Mouse (Mus musculus): ENCODE results near the gene Fam183b.
"Not testable (repeated sequence)": the region's sequence is repeated elsewhere in the genome, so short reads cannot be mapped to it uniquely, and the experiment has no call there.

The Fam183b gene

DNA sequence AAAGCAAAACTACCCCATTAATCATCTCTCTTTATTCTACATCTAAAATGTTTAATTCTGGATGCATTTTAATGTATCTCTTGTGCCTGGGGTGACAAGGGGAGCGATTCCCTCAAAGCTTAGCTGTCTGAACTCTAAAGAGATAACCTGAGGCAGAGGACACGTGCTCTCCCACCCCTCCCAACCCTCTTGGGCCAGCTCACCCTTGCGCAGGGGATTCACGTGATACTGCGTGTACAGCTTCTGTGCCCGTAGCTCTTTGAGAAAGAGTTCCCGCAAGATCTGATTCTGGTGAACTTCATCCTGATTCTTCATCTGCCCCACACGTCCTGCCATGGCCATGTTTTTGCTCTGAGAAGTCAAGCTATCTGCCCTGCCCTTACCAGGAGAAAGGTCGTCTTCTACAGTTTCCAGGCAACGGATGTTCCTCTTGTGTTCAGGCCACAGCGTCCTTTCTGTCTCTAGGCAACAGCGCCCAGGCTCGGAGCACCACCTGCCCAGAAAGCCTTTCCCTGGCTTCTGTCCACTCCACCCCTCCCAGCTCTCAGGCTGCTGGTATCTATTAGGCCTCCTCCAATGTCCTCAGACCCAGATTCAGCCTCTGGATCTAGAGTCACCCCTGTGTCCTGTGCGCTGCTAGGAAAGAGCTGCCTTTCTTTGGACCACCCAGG lies at the start of gene Fam183b:
Gene Fam183b, minus strand, starts transcription at position 403 of the 671 bp plus-strand sequence.
- DNase-seq (ENCODE audit: low spot score in 2 of 2) = no peak

GRCm38 (mm10) chr11:58849731-58850130 lies 48.0 kb upstream of the Fam183b start:
- DNase-seq (ENCODE audit: low spot score in 2 of 2) = no peak

GRCm38 (mm10) chr11:58847636-58848035 lies 45.9 kb upstream of the Fam183b start:
- DNase-seq (ENCODE audit: low spot score in 2 of 2) = no peak

DNA sequence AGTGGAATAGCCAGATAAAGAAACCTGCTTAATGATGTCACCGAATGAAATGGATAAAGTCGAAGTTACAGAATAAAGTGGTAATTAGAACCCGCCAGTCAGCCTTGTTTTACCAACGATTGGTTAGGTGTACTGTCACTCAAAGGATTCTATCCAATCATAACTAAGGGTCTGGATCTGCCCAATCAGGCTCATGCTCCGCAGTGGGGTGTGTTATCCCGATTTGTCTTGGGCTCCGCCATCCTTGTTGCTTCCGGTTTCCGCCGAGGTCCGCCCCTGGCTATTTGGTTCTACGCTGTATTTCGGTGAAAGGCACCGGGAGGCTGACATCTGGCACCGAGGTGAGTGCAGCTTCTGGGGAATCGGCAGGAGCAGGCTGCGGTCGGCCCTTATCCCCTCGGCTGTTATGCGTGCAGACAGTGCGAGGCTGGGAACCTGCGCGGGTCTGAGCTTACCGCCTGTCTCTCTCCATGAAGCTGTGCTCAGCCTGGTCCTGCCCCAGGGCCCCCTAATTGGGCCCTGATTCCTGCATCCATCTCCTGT lies 45.2 kb upstream of the Fam183b start, which contains the start of gene Gm12258:
Gene Gm12258, plus strand, starts transcription at position 240 of the 543 bp plus-strand sequence.
- peak; percentile 77 to 84 for DNase-seq (ENCODE audit: low spot score in 2 of 2)

DNA sequence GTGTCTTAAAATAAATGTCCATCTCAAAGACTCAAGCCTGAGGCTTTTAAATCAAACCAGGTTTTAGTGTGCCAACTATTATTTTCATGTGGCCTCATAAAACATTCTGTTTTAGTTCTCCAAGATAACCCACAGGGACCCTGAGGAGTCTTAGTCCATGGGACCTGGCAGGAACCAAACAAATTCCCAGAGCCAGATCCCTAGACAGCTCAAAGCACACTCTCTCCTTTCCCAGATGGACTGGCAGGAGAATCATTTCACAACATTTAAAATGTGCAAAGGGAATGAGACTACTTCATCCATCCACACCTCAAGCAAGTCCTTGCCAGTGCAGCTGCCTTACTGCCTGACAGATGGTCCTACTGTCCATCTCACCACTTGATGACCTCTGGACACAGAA lies 37.2 kb upstream of the Fam183b start, which contains the start of gene Olfr311:
Gene Olfr311, plus strand, starts transcription at position 301 of the 400 bp plus-strand sequence.
- DNase-seq (ENCODE audit: low spot score in 2 of 2) = not testable (repeated sequence)

DNA sequence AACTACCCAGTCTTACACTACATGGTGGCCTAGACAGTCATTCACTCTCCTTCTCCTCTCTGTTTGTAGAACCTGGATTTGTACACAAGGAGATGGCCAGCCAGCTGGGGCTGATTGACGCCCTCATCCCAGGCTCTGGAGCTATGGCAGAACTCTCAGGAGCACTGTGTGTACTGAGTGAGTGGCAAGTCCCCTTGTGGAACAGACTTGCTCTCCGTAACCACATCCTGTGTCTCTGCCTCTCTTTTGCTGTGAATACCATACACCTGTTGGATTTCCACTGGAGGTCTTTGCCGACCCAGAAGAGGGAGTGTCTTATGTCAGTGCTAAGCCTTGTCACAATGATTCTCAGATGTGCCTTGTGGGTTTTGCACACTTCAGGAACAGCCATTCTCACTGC lies 30.8 kb upstream of the Fam183b start:
- DNase-seq (ENCODE audit: low spot score in 2 of 2) = not testable (repeated sequence)

GRCm38 (mm10) chr11:58829764-58830163 lies 28.0 kb upstream of the Fam183b start:
- DNase-seq (ENCODE audit: low spot score in 2 of 2) = no peak

DNA sequence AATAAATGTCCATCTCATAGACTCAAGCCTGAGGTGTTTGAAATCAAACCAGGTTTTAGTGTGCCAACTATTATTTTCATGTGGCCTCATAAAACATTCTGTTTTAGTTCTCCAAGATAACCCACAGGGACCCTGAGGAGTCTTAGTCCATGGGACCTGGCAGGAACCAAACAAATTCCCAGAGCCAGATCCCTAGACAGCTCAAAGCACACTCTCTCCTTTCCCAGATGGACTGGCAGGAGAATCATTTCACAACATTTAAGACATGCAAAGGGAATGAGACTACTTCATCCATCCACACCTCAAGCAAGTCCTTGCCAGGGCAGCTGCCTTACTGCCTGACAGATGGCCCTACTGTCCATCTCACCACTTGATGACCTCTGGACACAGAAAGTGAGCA lies 27.2 kb upstream of the Fam183b start, which contains the start of gene Olfr312:
Gene Olfr312, plus strand, starts transcription at position 301 of the 400 bp plus-strand sequence.
- DNase-seq (ENCODE audit: low spot score in 2 of 2) = not testable (repeated sequence)

DNA sequence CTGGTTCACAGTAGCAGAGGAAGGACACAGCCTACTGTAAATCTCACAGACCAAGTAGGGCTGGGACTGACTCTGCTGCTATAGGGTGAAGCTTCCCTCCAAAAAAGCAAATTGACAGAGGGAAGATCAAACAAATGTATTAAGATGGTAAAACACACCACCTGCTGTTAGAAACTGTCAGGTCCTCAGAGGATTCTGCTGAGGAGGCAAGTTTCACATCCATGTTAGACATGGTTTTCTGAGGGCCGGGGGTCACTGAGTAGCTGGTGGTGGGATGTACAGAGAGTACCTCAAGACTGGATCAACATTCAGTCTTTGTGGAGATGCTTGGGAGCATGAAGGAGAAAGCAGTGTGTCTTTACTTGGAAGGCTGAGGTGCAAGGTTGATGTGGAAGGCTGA lies 13.9 kb upstream of the Fam183b start:
- no peak for DNase-seq (ENCODE audit: low spot score in 2 of 2)

- DNase-seq (ENCODE audit: low spot score in 2 of 2) = not testable (repeated sequence)
Measured at GRCm38 (mm10) chr11:58814700-58815099, 12.9 kb upstream of the Fam183b start, which contains the start of gene Olfr313. Gene Olfr313 (plus strand): TSS chr11:58815000.

GRCm38 (mm10) chr11:58812001-58812400 lies 10.2 kb upstream of the Fam183b start:
- DNase-seq (ENCODE audit: low spot score in 2 of 2) = no peak

GRCm38 (mm10) chr11:58804393-58804792 lies 2.6 kb upstream of the Fam183b start:
- no peak for DNase-seq (ENCODE audit: low spot score in 2 of 2)

DNA sequence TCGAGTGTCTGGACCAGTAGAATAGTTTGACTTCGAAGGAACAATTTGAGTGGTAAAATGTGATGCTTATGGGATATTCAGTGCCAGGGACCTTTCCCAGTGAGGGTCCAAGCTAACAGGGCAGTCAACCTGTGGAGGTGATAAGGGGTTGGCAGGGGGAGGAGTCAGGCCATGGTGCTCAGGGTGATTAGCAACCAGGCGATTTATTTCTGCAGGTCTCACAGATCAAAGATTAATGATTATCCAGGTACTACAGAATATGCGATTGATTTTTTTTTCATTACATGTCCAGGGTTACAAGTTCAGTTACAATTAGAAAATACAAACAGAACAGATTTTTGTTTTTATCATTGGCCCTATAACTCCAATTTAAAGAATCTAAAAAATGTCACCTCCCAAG lies 2.1 kb upstream of the Fam183b start:
- DNase-seq (ENCODE audit: low spot score in 2 of 2) = no peak

DNA sequence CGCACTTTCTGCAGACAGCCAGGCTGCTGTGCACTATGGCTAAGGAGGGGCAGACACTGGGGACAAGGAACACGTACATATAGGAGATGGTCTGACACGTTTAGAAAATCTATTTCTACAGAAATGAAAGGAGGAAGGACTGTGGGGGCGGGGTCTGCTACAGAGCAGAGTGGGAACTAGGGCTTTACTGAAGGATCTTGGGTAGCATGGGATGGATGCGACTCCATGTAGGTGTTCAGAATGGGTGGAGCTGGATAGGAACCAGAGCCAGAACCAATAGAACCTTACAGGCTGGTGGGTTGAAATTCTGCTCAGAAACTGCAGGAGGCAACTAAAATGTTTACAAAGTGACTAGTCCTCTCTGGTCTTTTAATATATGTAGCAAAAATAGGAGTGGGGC lies 2.0 kb downstream of the Fam183b start:
- no peak for DNase-seq (ENCODE audit: low spot score in 2 of 2)

- no peak for DNase-seq (ENCODE audit: low spot score in 2 of 2)
Measured at GRCm38 (mm10) chr11:58796850-58797249, 4.9 kb downstream of the Fam183b start.

GRCm38 (mm10) chr11:58795856-58796255 lies 5.9 kb downstream of the Fam183b start:
- DNase-seq (ENCODE audit: low spot score in 2 of 2) = no peak

- DNase-seq (ENCODE audit: low spot score in 2 of 2) = no peak
Measured at GRCm38 (mm10) chr11:58790646-58791045, 11.1 kb downstream of the Fam183b start.

DNA sequence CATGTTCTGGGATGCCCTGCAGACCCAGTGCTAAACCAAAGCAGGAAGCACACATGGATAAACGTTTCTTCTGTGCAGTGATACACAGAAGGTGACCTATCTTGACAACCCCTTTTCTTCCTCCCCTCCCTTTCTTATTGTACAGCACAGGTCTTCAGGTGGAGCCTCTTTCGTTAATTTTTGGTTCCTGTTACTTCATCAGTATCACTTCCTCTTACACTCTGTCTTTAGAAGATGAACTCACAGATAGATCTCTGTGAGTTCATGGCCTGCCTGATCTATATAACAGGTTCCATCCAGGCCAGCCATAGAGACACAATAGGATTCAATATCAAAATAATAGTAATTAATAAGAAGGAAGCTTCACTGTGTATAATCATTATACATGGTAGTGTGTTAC lies 11.7 kb downstream of the Fam183b start:
- no peak for DNase-seq (ENCODE audit: low spot score in 2 of 2)

DNA sequence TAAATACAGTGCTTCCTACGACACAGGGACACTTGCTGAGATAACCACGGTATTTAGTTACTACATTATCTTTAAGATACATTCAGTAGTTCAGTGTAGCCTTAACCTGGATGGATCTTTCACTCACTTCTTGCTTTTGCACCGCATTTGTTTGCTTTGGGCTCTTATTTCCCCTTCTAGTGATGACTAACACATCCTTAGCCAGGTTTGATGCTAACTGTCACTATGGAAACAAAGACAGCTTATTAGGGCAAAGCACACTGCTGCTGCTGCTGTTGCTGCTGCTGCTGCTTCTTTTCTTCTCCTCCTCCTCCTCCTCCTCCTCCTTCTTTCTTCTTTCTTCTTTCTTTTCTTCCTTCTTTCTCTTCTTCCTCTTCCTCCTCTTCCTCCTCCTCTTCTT lies 12.2 kb downstream of the Fam183b start:
- no peak for DNase-seq (ENCODE audit: low spot score in 2 of 2)

DNA sequence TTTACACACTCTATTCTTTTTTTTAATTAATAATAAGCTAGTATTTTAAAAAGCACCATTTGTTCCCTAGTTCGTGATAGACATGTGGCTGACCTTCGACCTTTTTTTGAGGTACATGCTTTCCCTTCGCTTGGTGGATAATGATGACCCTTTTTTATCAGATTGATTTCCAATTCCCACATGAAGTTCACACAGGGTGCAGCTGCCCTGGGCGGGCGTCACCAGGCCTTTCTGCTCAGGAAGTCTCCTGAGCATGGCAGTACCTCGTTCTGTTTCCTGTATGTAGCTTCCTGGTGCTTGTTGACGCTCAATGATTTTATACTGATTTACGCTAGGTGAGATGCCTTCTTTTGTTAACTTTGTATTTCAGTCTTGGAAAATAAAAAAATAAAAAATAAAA lies 13.4 kb downstream of the Fam183b start:
- DNase-seq (ENCODE audit: low spot score in 2 of 2) = no peak

GRCm38 (mm10) chr11:58787651-58788050 lies 14.1 kb downstream of the Fam183b start:
- DNase-seq (ENCODE audit: low spot score in 2 of 2) = no peak

GRCm38 (mm10) chr11:58784182-58784581 lies 17.6 kb downstream of the Fam183b start:
- no peak for DNase-seq (ENCODE audit: low spot score in 2 of 2)

- no peak for DNase-seq (ENCODE audit: low spot score in 2 of 2)
Measured at GRCm38 (mm10) chr11:58782480-58783089, 19.2 kb downstream of the Fam183b start, which contains the start of gene Olfr314. Gene Olfr314 (plus strand): TSS chr11:58782952.
